In genomic region chr4:137443625-137444024, GRCm38 (mm10) we compare ENCODE assay signal across 9 mouse cellular contexts. TPM values are rescaled to one million over a fixed set of nuclear protein-coding genes. Genes with fewer than 3 reads are reported as not detected.
A peak's percentile ranks its signal among the peaks of the same experiment; 100 is the strongest.
DNase-seq lines count a peak whose midpoint lies in the region; ATAC-seq lines count a peak whose summit lies in the region.
"Had no signal": no experiment of that assay in that cellular context is flagged by ENCODE, and none has a peak within 500 bp of the region (broad histone marks: within the 10 kb centered on the region; RNA-seq: fewer than 3 reads in every experiment).

No protein-coding gene starts in this region.

- H3K4me3 ChIP-seq in hindbrain, embryonic 10.5 days = no peak overlapping the region
- no peak overlapping the region for H3K4me3 ChIP-seq in hindbrain, embryonic 12.5 days
- H3K4me3 ChIP-seq in intestine, embryonic 16.5 days (ENCODE audit: low read length) = no peak overlapping the region
- no peak overlapping the region for H3K4me3 ChIP-seq in midbrain, embryonic 16.5 days (ENCODE audit: low read depth, low read length)
- H3K4me3 ChIP-seq: neural tube, embryonic 13.5 days had no signal

- peak; percentile 74 for DNase-seq in hindbrain, embryonic 10.5 days (ENCODE audit: low spot score)
- DNase-seq in cerebellum, adult 11-12 months = peak; percentile 59
- peak; percentile 80 to 84 for DNase-seq in frontal cortex, postnatal 25 days (ENCODE audit: low spot score in 2 of 2)
- DNase-seq in left cerebral cortex, postnatal 4 days = peak; percentile 75
- peak; percentile 63 for DNase-seq in thymus, postnatal 0 days (ENCODE audit: low spot score)

- H3K9ac ChIP-seq in hindbrain, embryonic 12.5 days = no peak overlapping the region
- no peak overlapping the region for H3K9ac ChIP-seq in intestine, embryonic 16.5 days (ENCODE audit: low read depth, low read length)
- H3K9ac ChIP-seq in midbrain, embryonic 16.5 days (ENCODE audit: low read depth, low read length) = no peak overlapping the region
- H3K9ac ChIP-seq: neural tube, embryonic 13.5 days had no signal

- ATAC-seq in hindbrain, embryonic 12.5 days (ENCODE audit: low FRiP score) = no peak
- no peak for ATAC-seq in intestine, embryonic 16.5 days
- no peak; the same call in 1 of the 2 replicates for ATAC-seq in midbrain, embryonic 16.5 days

- no peaks in the 10 kb centered on the region for H3K9me3 ChIP-seq in hindbrain, embryonic 10.5 days
- H3K9me3 ChIP-seq in hindbrain, embryonic 12.5 days (replicated peaks) = no peaks in the 10 kb centered on the region
- no peaks in the 10 kb centered on the region for H3K9me3 ChIP-seq in intestine, embryonic 16.5 days (ENCODE audit: control insufficient read depth, low read length)
- no peaks in the 10 kb centered on the region for H3K9me3 ChIP-seq in midbrain, embryonic 16.5 days (replicated peaks; ENCODE audit: control insufficient read depth, low read length, poor library complexity, severe bottlenecking)
- H3K9me3 ChIP-seq: neural tube, embryonic 13.5 days had no signal

- WGBS in hindbrain, embryonic 10.5 days = 26% methylated on average over 5 of the region's 5 CpGs
- WGBS in hindbrain, embryonic 12.5 days = 36% methylated on average over 5 of the region's 5 CpGs
- WGBS in intestine, embryonic 16.5 days = 13% methylated on average over 5 of the region's 5 CpGs
- 33% methylated on average over 5 of the region's 5 CpGs for WGBS in midbrain, embryonic 16.5 days

- peaks cover 6% of the 10 kb centered on the region for H3K4me1 ChIP-seq in hindbrain, embryonic 10.5 days (replicated peaks)
- H3K4me1 ChIP-seq in hindbrain, embryonic 12.5 days = peaks cover 6% of the 10 kb centered on the region; the same call in 1 of the 2 replicates
- peaks cover 4% of the 10 kb centered on the region for H3K4me1 ChIP-seq in intestine, embryonic 16.5 days (ENCODE audit: control insufficient read depth, insufficient read depth, low read length)
- H3K4me1 ChIP-seq in midbrain, embryonic 16.5 days (ENCODE audit: control insufficient read depth, insufficient read depth, low read length) = no peaks in the 10 kb centered on the region

- intact Hi-C loops in left cerebral cortex, postnatal 4 days (cut with DNase I) = no loop called here

- no peak overlapping the region for H3K27ac ChIP-seq in hindbrain, embryonic 10.5 days
- H3K27ac ChIP-seq in hindbrain, embryonic 12.5 days = no peak overlapping the region
- H3K27ac ChIP-seq in intestine, embryonic 16.5 days (ENCODE audit: low read length) = no peak overlapping the region
- no peak overlapping the region for H3K27ac ChIP-seq in midbrain, embryonic 16.5 days (ENCODE audit: low read length)
- H3K27ac ChIP-seq: neural tube, embryonic 13.5 days had no signal

- H3K36me3 ChIP-seq in hindbrain, embryonic 10.5 days = no peaks in the 10 kb centered on the region
- no peaks in the 10 kb centered on the region for H3K36me3 ChIP-seq in hindbrain, embryonic 12.5 days
- no peaks in the 10 kb centered on the region for H3K36me3 ChIP-seq in intestine, embryonic 16.5 days (ENCODE audit: control insufficient read depth, insufficient read depth, low read length)
- no peaks in the 10 kb centered on the region for H3K36me3 ChIP-seq in midbrain, embryonic 16.5 days (ENCODE audit: control insufficient read depth, insufficient read depth, low read length)
- H3K36me3 ChIP-seq: neural tube, embryonic 13.5 days had no signal

- H3K27me3 ChIP-seq in hindbrain, embryonic 10.5 days (ENCODE audit: insufficient read depth, poor library complexity, severe bottlenecking) = no peaks in the 10 kb centered on the region
- no peaks in the 10 kb centered on the region for H3K27me3 ChIP-seq in hindbrain, embryonic 12.5 days
- no peaks in the 10 kb centered on the region for H3K27me3 ChIP-seq in intestine, embryonic 16.5 days (replicated peaks; ENCODE audit: control insufficient read depth, insufficient read depth, low read length)
- no peaks in the 10 kb centered on the region for H3K27me3 ChIP-seq in midbrain, embryonic 16.5 days (ENCODE audit: control insufficient read depth, insufficient read depth, low read depth, low read length)
- H3K27me3 ChIP-seq: neural tube, embryonic 13.5 days had no signal

- no peak overlapping the region; the same call in 1 of the 2 replicates for H3K4me2 ChIP-seq in hindbrain, embryonic 12.5 days (replicated peaks)
- 0 out of 2 replicates have a peak overlapping the region, but pooled peaks have one; percentile 25 for H3K4me2 ChIP-seq in intestine, embryonic 16.5 days (ENCODE audit: low read depth, low read length)
- H3K4me2 ChIP-seq in midbrain, embryonic 16.5 days (ENCODE audit: low read length) = peak overlapping the region; percentile 42
- H3K4me2 ChIP-seq: neural tube, embryonic 13.5 days had no signal

RNA-seq across cellular contexts. Expression of gene 1700013G24Rik, which starts 9.5 kb away (rescaled TPM):
- not detected in 2 replicates for polyA plus RNA-seq in hindbrain, embryonic 10.5 days (2016; fragmentation: Nextera tagmentation; extraction: Ambion mirVana)
- polyA plus RNA-seq in hindbrain, embryonic 12.5 days (2016; fragmentation: Nextera tagmentation; extraction: Ambion mirVana) = not detected in 2 replicates
- polyA plus RNA-seq in intestine, embryonic 16.5 days (2015; fragmentation: Nextera tagmentation; extraction: Ambion mirVana) = not detected in 2 replicates
- not detected for total RNA-seq in left cerebral cortex, postnatal 4 days (2021)
- polyA plus RNA-seq in midbrain, embryonic 16.5 days (2015; fragmentation: Nextera tagmentation; extraction: Ambion mirVana) = not detected in 2 replicates
- polyA plus RNA-seq in thymus, postnatal 0 days (2015; fragmentation: Nextera tagmentation; extraction: Ambion mirVana) = not detected in 2 replicates
- polyA plus RNA-seq: neural tube, embryonic 13.5 days had no signal

RNA-seq across cellular contexts. Expression of gene Cela3b, which starts 13.3 kb away (rescaled TPM):
- polyA plus RNA-seq in hindbrain, embryonic 10.5 days (2016; fragmentation: Nextera tagmentation; extraction: Ambion mirVana) = not detected in 2 replicates
- not detected in 2 replicates for polyA plus RNA-seq in hindbrain, embryonic 12.5 days (2016; fragmentation: Nextera tagmentation; extraction: Ambion mirVana)
- 237 and 402 TPM in 2 replicates for polyA plus RNA-seq in intestine, embryonic 16.5 days (2015; fragmentation: Nextera tagmentation; extraction: Ambion mirVana)
- not detected for total RNA-seq in left cerebral cortex, postnatal 4 days (2021)
- polyA plus RNA-seq in midbrain, embryonic 16.5 days (2015; fragmentation: Nextera tagmentation; extraction: Ambion mirVana) = not detected in 2 replicates
- 0.40 TPM in 1 of 2 replicates, not detected in the other for polyA plus RNA-seq in thymus, postnatal 0 days (2015; fragmentation: Nextera tagmentation; extraction: Ambion mirVana)
- polyA plus RNA-seq: neural tube, embryonic 13.5 days had no signal

RNA-seq across cellular contexts. Expression of gene Hspg2, which starts 24.9 kb away (rescaled TPM):
- polyA plus RNA-seq in hindbrain, embryonic 10.5 days (2016; fragmentation: Nextera tagmentation; extraction: Ambion mirVana) = 15.2 and 18.2 TPM in 2 replicates
- 14.7 and 15.0 TPM in 2 replicates for polyA plus RNA-seq in hindbrain, embryonic 12.5 days (2016; fragmentation: Nextera tagmentation; extraction: Ambion mirVana)
- polyA plus RNA-seq in intestine, embryonic 16.5 days (2015; fragmentation: Nextera tagmentation; extraction: Ambion mirVana) = 24.5 TPM in 2 replicates
- 10 to 100 TPM; 14.9 to 15.0 TPM for total RNA-seq in left cerebral cortex, postnatal 4 days (2021)
- polyA plus RNA-seq in midbrain, embryonic 16.5 days (2015; fragmentation: Nextera tagmentation; extraction: Ambion mirVana) = 3.4 and 3.6 TPM in 2 replicates
- 4.0 and 4.1 TPM in 2 replicates for polyA plus RNA-seq in thymus, postnatal 0 days (2015; fragmentation: Nextera tagmentation; extraction: Ambion mirVana)

RNA-seq across cellular contexts. Expression of gene Cela3a, which starts 34.0 kb away (rescaled TPM):
- not detected in 2 replicates for polyA plus RNA-seq in hindbrain, embryonic 10.5 days (2016; fragmentation: Nextera tagmentation; extraction: Ambion mirVana)
- not detected in 2 replicates for polyA plus RNA-seq in hindbrain, embryonic 12.5 days (2016; fragmentation: Nextera tagmentation; extraction: Ambion mirVana)
- 0.26 and 0.31 TPM in 2 replicates for polyA plus RNA-seq in intestine, embryonic 16.5 days (2015; fragmentation: Nextera tagmentation; extraction: Ambion mirVana)
- total RNA-seq in left cerebral cortex, postnatal 4 days (2021) = not detected
- polyA plus RNA-seq in midbrain, embryonic 16.5 days (2015; fragmentation: Nextera tagmentation; extraction: Ambion mirVana) = not detected in 2 replicates
- polyA plus RNA-seq in thymus, postnatal 0 days (2015; fragmentation: Nextera tagmentation; extraction: Ambion mirVana) = not detected in 2 replicates
- polyA plus RNA-seq: neural tube, embryonic 13.5 days had no signal

Comparison
In these comparisons a context has a peak if more than half of its experiments do, and no peak if none do; other contexts are left out.
1. RNA of gene Cela3b, which starts 13.3 kb away (polyA plus RNA-seq): 237 to 402 TPM in intestine, embryonic 16.5 days; 0.40 TPM in thymus, postnatal 0 days, not detected in hindbrain, embryonic 10.5 days, not detected in hindbrain, embryonic 12.5 days and not detected in midbrain, embryonic 16.5 days; every median in the first group is over 100 times any median in the second.
2. Peak in every context shown above with its lines, with median percentiles within 50 percentile points of each other: DNase-seq.